Mouse (Mus musculus): ENCODE data around the gene Pi16.
"Not testable (repeated sequence)": the region's sequence is repeated elsewhere in the genome, so short reads cannot be mapped to it uniquely, and the experiment has no call there.

Gene Pi16

GRCm38 (mm10) chr17:29317380-29317779 lies at the start of gene Pi16:
Gene Pi16 (plus strand): TSS chr17:29317680.
- DNase-seq, result not testable (repeated sequence)

DNA sequence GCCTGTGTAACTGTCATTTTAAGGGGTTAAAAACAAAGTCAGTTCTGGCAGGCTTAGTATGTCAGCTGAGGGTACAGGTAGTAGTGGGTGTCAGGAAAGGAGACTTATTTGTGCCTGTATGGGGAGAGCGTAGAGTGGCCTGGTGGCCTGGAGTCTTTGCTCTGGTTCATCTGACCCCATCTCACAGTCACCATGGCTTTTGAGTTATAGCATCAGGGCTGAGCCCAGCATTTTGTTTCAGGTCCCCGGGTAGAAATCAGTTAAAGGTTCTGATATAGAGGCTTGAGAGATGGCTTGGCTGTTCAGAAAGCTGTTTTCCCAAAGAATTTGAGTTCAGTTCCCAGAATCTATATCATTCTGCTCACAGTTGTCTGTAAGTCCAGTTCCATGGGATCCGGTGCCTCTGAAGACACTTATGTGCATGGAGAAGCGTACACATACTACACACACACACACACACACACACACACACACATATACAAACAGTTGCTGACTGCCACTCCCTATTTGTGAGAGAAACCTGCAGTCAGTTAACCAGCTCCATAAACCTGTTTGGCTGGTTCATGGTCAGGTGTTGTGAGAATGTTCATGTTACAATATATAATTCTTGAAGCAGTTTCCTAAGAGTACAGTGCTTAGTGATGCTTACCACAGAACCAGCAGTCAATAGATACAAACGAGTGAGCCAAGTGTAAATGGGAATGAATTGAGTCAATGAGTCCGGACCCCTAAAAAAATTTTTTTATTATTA lies 49.4 kb upstream of the Pi16 start:
- DNase-seq, result peak; percentile 61

GRCm38 (mm10) chr17:29268682-29269348 lies 48.7 kb upstream of the Pi16 start, which contains the start of gene BC004004:
Gene BC004004 (plus strand): TSS chr17:29268788.
- peak; percentile 98 for DNase-seq

GRCm38 (mm10) chr17:29269349-29269706 lies 48.2 kb upstream of the Pi16 start:
- no peak for DNase-seq

- DNase-seq, result no peak
Measured at GRCm38 (mm10) chr17:29270148-29270698, 47.3 kb upstream of the Pi16 start.

GRCm38 (mm10) chr17:29273156-29273555 lies 44.3 kb upstream of the Pi16 start:
- DNase-seq, result no peak

DNA sequence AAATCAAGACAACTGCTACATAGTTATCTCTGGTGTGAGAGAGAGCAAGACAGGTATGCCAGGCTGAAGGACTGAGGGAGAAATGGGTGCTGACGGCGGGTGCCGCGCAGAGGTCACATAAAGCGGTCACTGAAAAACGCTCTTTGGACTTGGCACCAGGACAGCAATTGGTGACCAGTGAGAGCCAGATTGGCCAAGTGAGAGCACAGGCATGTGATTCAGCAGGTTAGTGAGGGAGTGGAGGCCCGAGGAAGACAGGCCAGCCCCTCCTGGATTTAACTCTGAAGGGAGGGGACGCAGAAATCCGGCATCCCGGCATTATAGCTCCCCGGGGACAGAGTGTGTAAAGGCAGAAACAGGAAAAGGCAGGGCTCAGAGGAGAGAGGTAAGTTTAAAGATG lies 43.6 kb upstream of the Pi16 start:
- DNase-seq, result peak; percentile 96

GRCm38 (mm10) chr17:29280422-29280821 lies 37.1 kb upstream of the Pi16 start:
- DNase-seq, result no peak

DNA sequence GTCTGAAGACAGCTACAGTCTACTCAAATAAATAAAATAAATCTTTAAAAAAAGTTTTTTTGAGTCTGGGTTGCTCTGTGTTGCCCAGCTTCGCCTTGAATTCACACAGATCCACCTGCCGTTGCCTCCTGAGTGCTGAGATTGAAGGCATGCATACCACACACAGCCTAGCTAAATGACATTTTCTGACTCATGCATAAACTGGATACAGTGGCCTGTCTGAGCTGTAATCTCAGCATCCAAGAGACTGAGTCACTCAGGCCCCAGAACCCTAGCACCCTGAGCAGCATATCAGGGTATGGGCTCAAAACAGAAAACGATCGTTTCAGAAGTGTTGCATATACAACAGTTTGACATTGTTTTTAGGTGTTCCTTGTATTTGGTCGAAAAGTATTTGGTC lies 35.9 kb upstream of the Pi16 start:
- no peak for DNase-seq

GRCm38 (mm10) chr17:29282216-29282952 lies 35.1 kb upstream of the Pi16 start:
- no peak for DNase-seq

- no peak for DNase-seq
Measured at GRCm38 (mm10) chr17:29291793-29292192, 25.7 kb upstream of the Pi16 start.

GRCm38 (mm10) chr17:29292996-29293395 lies 24.5 kb upstream of the Pi16 start:
- DNase-seq, result no peak

DNA sequence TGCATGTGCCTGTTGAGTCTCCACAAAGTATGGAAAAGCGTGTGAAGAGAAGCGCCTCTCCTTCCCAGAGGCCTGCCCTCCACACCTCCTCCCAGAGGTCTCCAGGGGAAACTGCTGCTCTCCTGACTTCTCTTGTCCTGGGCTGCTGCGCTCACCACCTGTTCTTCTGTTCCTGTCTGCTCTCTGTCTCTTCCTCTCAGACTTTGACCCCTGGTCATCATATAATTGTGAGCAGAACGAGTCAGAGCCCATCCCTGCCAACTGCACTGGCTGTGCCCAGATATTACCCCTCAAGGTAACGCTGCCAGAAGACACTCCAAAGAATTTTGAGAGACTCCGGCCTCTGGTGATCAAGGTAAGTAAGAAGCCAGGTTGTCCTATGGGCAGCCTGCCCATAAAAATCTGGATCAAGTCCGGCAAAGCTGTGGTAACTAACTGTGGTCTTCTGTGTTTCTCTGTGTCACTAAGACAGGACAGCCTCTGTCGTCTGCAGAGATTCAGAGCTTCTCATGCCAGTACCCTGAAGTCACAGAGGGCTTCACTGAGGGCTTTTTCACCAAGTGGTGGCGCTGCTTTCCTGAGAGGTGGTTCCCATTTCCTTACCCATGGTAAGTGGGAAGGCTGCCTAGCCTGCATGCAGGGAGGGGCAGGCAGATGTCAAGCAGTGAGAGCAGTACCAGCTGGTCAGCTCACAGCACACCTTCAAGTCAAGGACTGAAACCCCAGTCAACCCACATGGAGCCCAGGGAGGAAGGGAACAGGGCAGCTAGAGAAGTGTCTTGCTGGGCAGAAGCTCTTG lies 23.5 kb upstream of the Pi16 start:
- peak; percentile 78 for DNase-seq

DNA sequence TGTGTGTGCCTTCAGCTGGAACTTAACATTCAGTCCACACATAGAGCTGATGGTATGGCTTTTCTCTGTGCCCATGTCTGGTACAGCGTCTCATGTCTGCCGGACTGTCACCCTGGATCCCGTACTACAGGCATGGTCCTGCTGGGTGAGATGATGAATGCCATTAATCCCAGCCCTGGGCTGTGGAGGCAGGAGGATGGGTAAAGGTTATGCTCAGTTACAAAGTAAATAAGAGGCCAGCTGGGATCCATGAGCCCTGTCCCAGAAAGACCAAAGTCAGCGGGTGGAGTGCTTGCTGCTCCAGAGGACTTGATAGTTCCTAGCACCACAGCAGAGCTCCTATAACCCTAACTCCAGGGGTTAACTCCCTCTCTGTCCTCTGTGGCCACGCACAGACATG lies 21.6 kb upstream of the Pi16 start:
- no peak for DNase-seq

DNA sequence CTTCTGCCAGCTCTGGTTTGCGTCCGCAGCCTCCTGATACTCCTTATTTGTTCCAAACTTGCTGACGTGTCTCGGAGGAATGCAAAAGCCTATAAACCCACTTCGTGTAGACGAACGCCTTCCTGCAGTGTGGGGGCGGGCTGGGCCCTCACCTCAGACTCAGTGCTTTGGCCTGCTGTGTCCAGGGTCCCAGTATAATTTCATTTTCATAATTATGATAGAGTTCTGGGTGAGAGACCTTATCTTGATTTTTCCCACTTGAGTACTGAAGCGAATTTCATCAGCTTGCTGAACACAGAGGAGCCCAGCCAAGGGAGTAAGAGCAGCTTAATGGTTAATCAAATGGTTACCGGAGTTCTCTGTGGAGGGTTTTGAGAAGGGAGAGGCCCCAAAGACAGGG lies 20.2 kb upstream of the Pi16 start:
- no peak for DNase-seq

DNA sequence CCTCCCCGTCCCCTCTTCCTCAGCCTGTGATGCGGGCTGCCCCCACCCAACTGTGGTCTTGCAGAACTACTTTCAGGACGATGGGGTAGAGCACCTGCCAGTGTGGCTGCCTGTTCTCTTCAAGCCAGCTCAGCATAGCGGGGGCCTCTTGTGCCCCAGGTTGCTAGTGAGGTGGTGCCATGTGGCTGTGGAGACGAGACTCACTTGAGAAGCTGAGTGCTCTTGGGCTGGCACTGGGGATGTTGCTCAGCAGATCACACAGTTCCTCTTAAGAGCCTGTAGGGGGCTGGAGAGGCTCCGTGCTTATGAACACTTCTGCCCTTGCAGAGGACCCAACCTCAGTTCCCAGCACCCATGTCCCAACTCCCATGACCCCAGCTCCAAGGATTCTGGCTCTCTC lies 19.7 kb upstream of the Pi16 start:
- no peak for DNase-seq

DNA sequence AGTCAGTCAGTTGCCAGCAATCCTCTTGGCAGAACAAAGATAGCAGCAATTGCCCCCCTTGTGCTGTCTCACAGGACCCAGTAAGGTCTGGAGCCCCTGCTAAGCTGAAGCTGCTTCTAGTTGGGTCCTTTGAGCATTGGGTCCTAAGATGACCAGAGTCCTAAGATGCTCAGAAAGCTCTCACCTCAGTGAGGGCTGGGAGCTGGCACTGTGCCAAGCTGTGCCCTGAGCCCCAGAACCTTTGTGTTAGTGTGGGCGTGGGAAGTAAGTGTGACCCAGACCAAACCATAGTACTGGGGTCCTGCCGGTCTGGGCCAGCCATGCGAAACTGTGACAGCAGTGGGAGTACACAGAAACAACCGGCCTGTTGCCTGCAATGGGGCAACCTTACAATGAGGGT lies 18.2 kb upstream of the Pi16 start:
- DNase-seq, result no peak

GRCm38 (mm10) chr17:29300926-29301325 lies 16.6 kb upstream of the Pi16 start:
- no peak for DNase-seq

DNA sequence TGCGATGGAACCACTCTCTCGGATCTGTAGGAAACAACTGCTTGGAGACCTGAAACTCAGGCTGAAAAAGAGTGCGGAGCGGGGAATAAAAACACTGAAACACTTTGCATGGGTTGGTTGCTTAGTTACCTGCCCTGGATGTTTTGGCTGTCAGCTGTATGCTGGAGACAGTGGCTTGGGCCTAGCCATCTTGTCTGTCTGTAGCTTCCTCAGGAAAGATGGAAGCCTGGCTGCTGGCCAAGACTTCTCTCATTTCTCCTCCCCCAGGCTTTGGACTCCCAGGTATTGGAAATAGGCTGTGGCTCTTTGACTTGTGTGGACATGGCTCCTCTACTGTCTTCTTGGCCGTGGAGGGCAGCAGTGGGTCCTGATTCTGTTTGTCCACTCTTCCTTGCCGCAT lies 16.1 kb upstream of the Pi16 start:
- DNase-seq, result no peak

DNA sequence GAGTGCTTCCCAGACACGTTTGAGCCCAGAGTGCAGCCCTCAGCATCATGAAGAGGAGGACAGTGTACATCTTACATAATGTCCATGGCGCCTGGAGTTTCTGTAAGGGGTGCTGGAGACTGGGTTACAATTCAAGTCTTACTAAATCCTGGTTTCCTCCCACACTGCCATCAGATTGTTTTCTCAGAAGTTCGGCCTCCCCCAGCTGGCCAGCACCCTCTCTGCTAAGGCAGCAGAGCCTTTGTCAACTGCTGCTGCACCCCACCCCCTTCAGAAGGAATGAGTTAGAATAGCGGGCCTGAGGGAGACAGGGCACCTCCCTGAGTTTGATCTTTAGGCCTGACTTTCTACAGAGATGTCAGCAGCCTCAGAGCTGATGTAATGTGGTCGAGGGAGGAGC lies 15.3 kb upstream of the Pi16 start:
- DNase-seq, result no peak

GRCm38 (mm10) chr17:29303087-29303486 lies 14.4 kb upstream of the Pi16 start:
- DNase-seq, result no peak

GRCm38 (mm10) chr17:29303856-29304255 lies 13.6 kb upstream of the Pi16 start:
- no peak for DNase-seq

Data from kidney, adult 9 months (tissue).